Mouse (Mus musculus): ENCODE data around the gene Meis1.

DNA sequence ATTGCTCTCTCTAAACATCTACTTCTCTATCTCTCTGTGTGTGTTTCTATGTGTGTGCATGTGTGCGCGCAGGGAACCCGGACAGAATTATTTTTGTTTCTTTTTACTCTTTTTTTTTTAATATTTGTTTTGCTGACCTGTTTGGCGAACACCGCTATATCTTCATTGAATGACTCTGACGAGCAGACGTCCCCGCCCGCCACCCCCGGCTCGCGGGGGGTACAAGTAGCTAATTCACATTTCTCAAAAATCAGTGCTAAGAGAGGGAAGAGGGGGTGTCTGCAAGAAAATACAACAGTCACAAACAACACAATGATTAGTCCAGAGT lies 4.7 kb downstream of the Meis1 start:
- TF ChIP-seq CTCF (IDR thresholded peaks at IDR 0.05; ENCODE audit: borderline replicate concordance, extremely low read depth, insufficient read depth, insufficient read length) (no peak), POLR2A (IDR thresholded peaks at IDR 0.05; ENCODE audit: borderline replicate concordance, extremely low read depth, insufficient read depth, insufficient read length, poor library complexity, severe bottlenecking) (no peak)
